Mouse (Mus musculus) kidney, adult 11 months (tissue): Measurements from ENCODE around the gene Ripor1.

Experiments used
- DNase-seq: peaks from one replicate; pipeline ENCODE4 v3.0.0; 2022

Gene Ripor1

DNA sequence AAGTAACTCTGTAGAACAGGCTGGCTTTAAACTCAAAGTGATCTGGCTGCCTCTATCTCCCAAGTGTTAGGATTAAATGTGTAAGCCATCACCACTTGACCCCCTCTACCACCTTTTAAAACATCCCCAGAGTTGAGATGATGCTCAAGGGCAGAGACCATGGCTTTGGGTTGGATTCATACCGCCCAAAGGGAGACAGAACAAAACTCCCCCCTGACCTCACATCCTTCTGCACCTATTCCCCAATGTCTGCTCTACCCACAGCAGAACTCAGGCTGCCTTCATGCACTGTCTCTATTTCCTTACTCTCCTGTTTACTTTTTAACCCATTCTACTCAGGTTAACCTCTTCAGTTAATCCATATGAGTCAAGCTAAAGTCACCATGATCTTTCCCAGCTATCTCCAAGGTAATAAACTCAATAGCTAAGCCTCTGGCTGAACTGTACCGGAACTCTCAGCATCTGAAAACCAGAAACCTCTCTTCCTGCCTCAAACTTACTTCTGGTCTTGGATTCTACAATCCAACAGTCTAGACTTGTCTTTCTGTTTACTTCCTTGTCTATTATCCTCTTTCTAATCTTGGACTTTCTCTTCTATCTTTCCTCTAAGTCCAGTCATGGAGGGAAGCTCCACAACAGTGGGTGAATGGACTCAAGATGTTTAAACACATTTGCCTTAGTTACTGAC is 29.9 kb downstream of the Ripor1 start:
- no peak for DNase-seq

- no peak for DNase-seq
Measured at GRCm38 (mm10) chr8:105635481-105635880, 30.4 kb downstream of the Ripor1 start.

DNA sequence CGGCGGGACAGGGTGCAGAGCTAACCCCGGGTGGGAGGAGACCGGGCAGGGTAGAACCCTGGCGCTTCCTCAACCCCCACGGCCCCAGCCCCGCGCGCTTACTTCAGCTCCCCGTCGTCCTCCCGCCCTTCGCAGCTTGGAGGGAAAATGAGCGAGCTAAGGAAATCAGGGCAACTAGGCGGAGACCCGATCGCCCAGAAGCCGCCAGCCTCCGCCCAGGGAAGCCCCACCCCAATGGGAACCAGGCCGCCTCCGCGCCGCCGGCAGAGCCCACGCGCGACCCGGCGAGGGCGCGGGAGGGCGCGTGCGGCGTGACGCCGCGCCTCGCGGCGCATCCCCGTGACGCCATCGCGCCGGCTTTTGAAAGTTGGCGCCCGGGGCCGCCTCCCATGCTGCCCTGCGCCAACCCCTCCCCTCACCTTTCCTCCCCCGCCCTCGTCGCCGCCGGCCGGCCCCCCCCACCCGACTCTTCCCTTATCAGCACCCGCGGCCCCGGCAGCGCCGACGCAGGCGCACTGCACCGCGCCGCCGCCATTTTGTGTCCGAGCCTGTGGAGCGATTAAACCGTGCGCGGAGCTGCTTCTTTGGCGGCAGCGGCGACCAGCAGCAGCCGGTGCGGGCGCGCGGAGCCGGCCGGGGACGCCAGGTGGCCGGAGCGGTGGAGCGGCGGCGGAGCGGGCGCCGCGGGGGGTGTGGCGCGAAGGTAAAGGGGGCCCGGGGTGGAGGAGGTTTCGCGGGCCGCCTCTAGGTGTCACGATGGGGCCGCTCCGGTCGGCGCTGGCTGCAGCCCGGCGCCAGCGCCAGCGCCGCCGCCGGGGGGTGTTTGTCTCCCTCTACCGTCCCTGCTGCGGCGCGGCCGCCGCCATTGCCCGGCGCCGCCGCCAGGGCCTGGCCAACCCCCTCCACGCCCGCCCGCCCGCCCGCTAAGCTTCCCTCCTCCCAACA is 31.2 kb downstream of the Ripor1 start, which contains the start of gene Ctcf:
Ctcf (plus strand) TSS at position 551 of the 945 bp plus-strand sequence.
- peak; percentile 90 for DNase-seq

GRCm38 (mm10) chr8:105636963-105637510 is 32.0 kb downstream of the Ripor1 start, which contains the start of gene Agrp:
Gene Agrp, minus strand, starts transcription at chr8:105637393.
- DNase-seq, result no peak

DNA sequence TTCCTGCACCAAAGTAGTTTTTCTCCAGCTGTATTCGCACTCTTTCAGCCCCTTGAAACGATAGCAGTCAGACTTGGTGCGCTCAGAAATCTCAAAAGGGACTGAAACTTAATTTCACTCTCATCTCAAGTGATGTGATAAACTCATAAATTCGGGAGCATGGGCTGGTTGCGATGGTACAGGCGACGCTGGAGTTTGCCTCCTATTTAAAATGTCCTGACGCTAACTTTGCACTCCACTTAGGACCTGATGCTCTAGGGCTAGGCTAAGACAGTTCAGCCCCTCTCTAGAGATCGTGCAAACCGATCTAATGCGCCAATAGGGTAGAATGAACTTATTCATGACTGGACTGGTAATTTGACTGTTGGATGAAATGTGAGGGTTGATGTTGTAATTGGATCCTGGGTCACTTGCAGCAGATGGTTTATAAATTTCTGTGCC is 32.6 kb downstream of the Ripor1 start:
- no peak for DNase-seq

DNA sequence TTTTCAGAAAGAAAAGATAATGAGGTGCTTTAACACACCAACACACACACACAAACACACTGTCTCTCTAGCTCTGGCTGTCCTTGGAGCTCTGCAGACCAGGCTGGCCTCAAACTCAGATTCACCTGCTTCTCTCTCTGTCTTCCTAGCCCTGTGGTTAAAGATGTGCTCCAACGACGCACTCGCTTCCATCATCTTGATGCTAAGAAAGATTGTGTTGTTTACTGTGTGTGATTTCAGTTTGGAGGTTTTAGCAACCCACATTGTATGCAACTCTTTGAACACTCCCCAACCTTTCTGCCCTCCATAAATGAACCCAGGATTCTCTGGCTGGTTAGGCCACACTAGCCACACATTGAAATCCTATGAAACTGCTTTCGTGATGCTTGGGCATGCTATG is 33.5 kb downstream of the Ripor1 start:
- no peak for DNase-seq

GRCm38 (mm10) chr8:105639835-105640234 is 34.8 kb downstream of the Ripor1 start:
- DNase-seq, result no peak

DNA sequence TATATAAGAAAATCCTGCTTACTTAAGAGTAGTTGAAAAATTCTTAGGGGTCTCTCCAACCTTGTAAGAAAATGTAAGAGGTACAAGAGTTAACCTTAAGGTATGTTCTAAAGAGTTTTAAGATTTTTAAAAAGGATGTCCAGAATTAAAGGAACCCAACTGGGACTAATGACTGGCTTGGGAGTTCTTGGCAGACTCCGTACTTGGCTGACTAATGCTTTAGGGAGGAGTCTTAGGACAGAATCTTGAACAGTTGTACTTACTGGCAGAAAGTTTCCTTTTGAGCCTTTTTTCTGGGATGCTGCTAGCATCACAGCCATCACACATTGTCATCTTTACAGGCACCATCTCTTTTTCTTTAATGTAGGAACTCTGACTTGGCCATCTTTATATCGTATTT is 35.5 kb downstream of the Ripor1 start:
- DNase-seq, result no peak

GRCm38 (mm10) chr8:105645205-105645604 is 40.1 kb downstream of the Ripor1 start:
- no peak for DNase-seq

- no peak for DNase-seq
Measured at GRCm38 (mm10) chr8:105648929-105649328, 43.9 kb downstream of the Ripor1 start.

DNA sequence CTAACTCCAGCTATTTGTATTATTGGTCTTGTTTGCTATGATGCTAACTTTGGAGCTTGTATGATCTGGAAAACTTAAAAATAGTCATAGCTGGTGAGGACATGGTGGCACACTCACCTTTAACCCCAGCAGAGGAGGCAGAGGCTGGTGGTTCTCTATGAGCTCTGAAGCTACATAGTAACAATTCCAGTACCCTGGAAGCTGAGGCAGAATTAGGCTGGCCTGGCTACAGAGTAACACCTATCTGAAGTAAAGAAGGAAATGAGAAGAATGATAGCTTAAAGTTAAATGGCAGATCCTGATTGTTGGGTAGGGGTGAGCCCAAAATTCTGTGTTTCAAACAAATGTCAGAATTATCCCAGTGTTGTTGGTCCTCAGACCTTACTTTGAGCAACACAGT is 52.6 kb downstream of the Ripor1 start:
- DNase-seq, result no peak

DNA sequence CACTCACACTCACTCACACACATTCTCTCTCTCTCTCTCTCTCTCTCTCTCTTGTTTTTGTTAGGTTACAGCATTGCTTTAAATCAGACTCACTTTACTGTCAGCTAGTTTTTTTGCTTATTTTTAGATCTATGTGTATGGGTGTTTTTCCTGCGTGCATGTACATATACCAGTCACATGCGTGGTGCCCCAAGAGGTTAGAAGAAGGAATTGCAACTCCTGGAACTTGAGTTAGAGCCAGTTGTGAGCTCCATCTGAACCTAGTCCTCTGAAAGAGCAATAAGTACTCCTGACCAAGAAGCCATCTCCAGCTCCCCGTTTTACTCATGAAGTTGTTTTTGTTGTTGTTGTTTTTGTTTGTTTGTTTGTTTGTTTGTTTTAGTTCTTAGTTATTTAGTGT is 56.1 kb downstream of the Ripor1 start:
- peak; percentile 18 for DNase-seq
